Mouse (Mus musculus) testis, adult 2 months (tissue): ENCODE measurements around the gene Kcnq1.

Experiments used
- CTCF ChIP-seq: fragments of 200-500 bp; IDR thresholded peaks from 2 replicates; pipeline ENCODE4 v1.5.1; 2012; ENCODE audit warnings: low read depth, mild to moderate bottlenecking, inconsistent platforms, low read length, moderate library complexity; ENCODE audit not compliant: control insufficient read depth, insufficient read depth, insufficient replicate concordance
- POLR2A ChIP-seq: fragments of 200-500 bp; IDR thresholded peaks from 2 replicates; pipeline ENCODE4 v1.6.1; 2012; ENCODE audit warnings: low read depth, mild to moderate bottlenecking, inconsistent platforms, low read length, moderate library complexity; ENCODE audit not compliant: control insufficient read depth

DNA sequence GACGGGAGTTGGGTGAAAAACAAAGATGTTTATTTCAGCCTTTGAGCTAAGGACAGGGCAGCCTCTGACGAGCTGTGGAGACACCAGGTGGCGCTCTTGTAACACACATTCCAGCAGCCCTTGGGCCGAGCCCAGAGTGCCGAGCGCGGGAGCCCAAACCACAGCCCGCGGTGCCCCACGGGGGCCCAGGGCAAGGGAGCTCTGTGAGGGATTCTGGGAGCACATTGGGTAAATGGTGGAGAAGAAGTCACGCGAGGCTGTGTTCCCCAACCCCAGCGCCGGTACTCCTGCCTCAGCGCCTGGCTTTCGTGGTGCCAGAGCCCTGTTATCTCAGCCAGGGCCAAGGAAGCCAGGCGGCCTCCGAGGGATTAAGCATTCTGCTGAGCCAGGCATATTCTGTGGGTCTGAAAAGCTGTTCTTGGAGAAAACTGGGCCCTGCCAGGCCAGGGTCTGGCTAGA is 47.8 kb downstream of the Kcnq1 start:
- TF ChIP-seq POLR2A (no peak), CTCF (peak; percentile 77)
